Mouse (Mus musculus): ENCODE data around the gene Lrrc31. TPM values are rescaled to one million over a fixed set of nuclear protein-coding genes. Genes with fewer than 3 reads are reported as not detected.

Gene Lrrc31
- polyA plus RNA-seq, 1 experiment: not detected

- Histone ChIP-seq H3K4me3 (ENCODE audit: insufficient read depth, low read length) (no peak overlapping the region), H3K27ac (ENCODE audit: insufficient read depth, low read depth, low read length) (no peak overlapping the region), H3K4me1 (ENCODE audit: control insufficient read depth, insufficient read depth, low read length) (peaks cover 3% of the 10 kb centered on the region; the same call in 1 of the 2 replicates)
- no peak for TF ChIP-seq POLR2A (IDR thresholded peaks at IDR 0.05; ENCODE audit: borderline replicate concordance, low read depth, low read length)
- TF ChIP-seq CTCF (IDR thresholded peaks at IDR 0.05; ENCODE audit: low read depth, low read length): no peak
These were observed 24.6 kb upstream of the Lrrc31 start for GRCm38 (mm10) chr3:30724105-30724824.

GRCm38 (mm10) chr3:30723179-30723578, 23.5 kb upstream of the Lrrc31 start:
- TF ChIP-seq POLR2A (IDR thresholded peaks at IDR 0.05; ENCODE audit: borderline replicate concordance, low read depth, low read length): no peak
- TF ChIP-seq CTCF (IDR thresholded peaks at IDR 0.05; ENCODE audit: low read depth, low read length): no peak
- Histone ChIP-seq H3K27ac (ENCODE audit: insufficient read depth, low read depth, low read length) (no peak overlapping the region), H3K4me3 (ENCODE audit: insufficient read depth, low read length) (no peak overlapping the region), H3K4me1 (ENCODE audit: control insufficient read depth, insufficient read depth, low read length) (peaks cover 3% of the 10 kb centered on the region; the same call in 1 of the 2 replicates)

- TF ChIP-seq CTCF (IDR thresholded peaks at IDR 0.05; ENCODE audit: low read depth, low read length): no peak
- TF ChIP-seq POLR2A (IDR thresholded peaks at IDR 0.05; ENCODE audit: borderline replicate concordance, low read depth, low read length): no peak
- H3K4me1 ChIP-seq (ENCODE audit: control insufficient read depth, insufficient read depth, low read length): peaks cover 3% of the 10 kb centered on the region; the same call in 1 of the 2 replicates
These were observed 22.8 kb upstream of the Lrrc31 start for GRCm38 (mm10) chr3:30722461-30722860.

GRCm38 (mm10) chr3:30722036-30722435, 22.4 kb upstream of the Lrrc31 start:
- Histone ChIP-seq H3K27ac (ENCODE audit: insufficient read depth, low read depth, low read length) (no peak overlapping the region), H3K4me1 (ENCODE audit: control insufficient read depth, insufficient read depth, low read length) (no peaks in the 10 kb centered on the region), H3K4me3 (ENCODE audit: insufficient read depth, low read length) (no peak overlapping the region)
- TF ChIP-seq CTCF (IDR thresholded peaks at IDR 0.05; ENCODE audit: low read depth, low read length) (no peak), POLR2A (IDR thresholded peaks at IDR 0.05; ENCODE audit: borderline replicate concordance, low read depth, low read length) (no peak)

More at GRCm38 (mm10) chr3:30722461-30722860, 22.8 kb upstream of the Lrrc31 start:
- Histone ChIP-seq H3K4me3 (ENCODE audit: insufficient read depth, low read length) (no peak overlapping the region), H3K27ac (ENCODE audit: insufficient read depth, low read depth, low read length) (no peak overlapping the region)

- H3K4me3 ChIP-seq (ENCODE audit: insufficient read depth, low read length): no peak overlapping the region
- H3K27ac ChIP-seq (ENCODE audit: insufficient read depth, low read depth, low read length): no peak overlapping the region
- no peaks in the 10 kb centered on the region for H3K4me1 ChIP-seq (ENCODE audit: control insufficient read depth, insufficient read depth, low read length)
- TF ChIP-seq CTCF (IDR thresholded peaks at IDR 0.05; ENCODE audit: low read depth, low read length): no peak
These were observed 19.0 kb upstream of the Lrrc31 start for GRCm38 (mm10) chr3:30718649-30719048.

GRCm38 (mm10) chr3:30713334-30713733, 13.7 kb upstream of the Lrrc31 start:
- Histone ChIP-seq H3K27ac (ENCODE audit: insufficient read depth, low read depth, low read length) (no peak overlapping the region), H3K4me1 (ENCODE audit: control insufficient read depth, insufficient read depth, low read length) (no peaks in the 10 kb centered on the region), H3K4me3 (ENCODE audit: insufficient read depth, low read length) (no peak overlapping the region)
- no peak for TF ChIP-seq CTCF (IDR thresholded peaks at IDR 0.05; ENCODE audit: low read depth, low read length)
- TF ChIP-seq POLR2A (IDR thresholded peaks at IDR 0.05; ENCODE audit: borderline replicate concordance, low read depth, low read length): no peak

- Histone ChIP-seq H3K27ac (ENCODE audit: insufficient read depth, low read depth, low read length) (no peak overlapping the region), H3K4me1 (ENCODE audit: control insufficient read depth, insufficient read depth, low read length) (no peaks in the 10 kb centered on the region), H3K4me3 (ENCODE audit: insufficient read depth, low read length) (no peak overlapping the region)
- TF ChIP-seq CTCF (IDR thresholded peaks at IDR 0.05; ENCODE audit: low read depth, low read length): no peak
- no peak for TF ChIP-seq POLR2A (IDR thresholded peaks at IDR 0.05; ENCODE audit: borderline replicate concordance, low read depth, low read length)
These were observed 10.5 kb upstream of the Lrrc31 start for GRCm38 (mm10) chr3:30710191-30710590.

- TF ChIP-seq CTCF (IDR thresholded peaks at IDR 0.05; ENCODE audit: low read depth, low read length) (no peak), POLR2A (IDR thresholded peaks at IDR 0.05; ENCODE audit: borderline replicate concordance, low read depth, low read length) (no peak)
- Histone ChIP-seq H3K4me1 (ENCODE audit: control insufficient read depth, insufficient read depth, low read length) (no peaks in the 10 kb centered on the region), H3K4me3 (ENCODE audit: insufficient read depth, low read length) (no peak overlapping the region), H3K27ac (ENCODE audit: insufficient read depth, low read depth, low read length) (no peak overlapping the region)
These were observed 7.1 kb upstream of the Lrrc31 start for GRCm38 (mm10) chr3:30706614-30707276.

- H3K27ac ChIP-seq (ENCODE audit: insufficient read depth, low read depth, low read length): no peak overlapping the region
- no peak overlapping the region for H3K4me3 ChIP-seq (ENCODE audit: insufficient read depth, low read length)
- H3K4me1 ChIP-seq (ENCODE audit: control insufficient read depth, insufficient read depth, low read length): no peaks in the 10 kb centered on the region
- TF ChIP-seq CTCF (IDR thresholded peaks at IDR 0.05; ENCODE audit: low read depth, low read length): no peak
- TF ChIP-seq POLR2A (IDR thresholded peaks at IDR 0.05; ENCODE audit: borderline replicate concordance, low read depth, low read length): no peak
These were observed 6.3 kb upstream of the Lrrc31 start for GRCm38 (mm10) chr3:30705977-30706376.

GRCm38 (mm10) chr3:30697891-30698290, 1.8 kb downstream of the Lrrc31 start:
- no peaks in the 10 kb centered on the region for H3K4me1 ChIP-seq (ENCODE audit: control insufficient read depth, insufficient read depth, low read length)
- no peak overlapping the region for H3K27ac ChIP-seq (ENCODE audit: insufficient read depth, low read depth, low read length)
- no peak for TF ChIP-seq POLR2A (IDR thresholded peaks at IDR 0.05; ENCODE audit: borderline replicate concordance, low read depth, low read length)
- TF ChIP-seq CTCF (IDR thresholded peaks at IDR 0.05; ENCODE audit: low read depth, low read length): no peak
- H3K4me3 ChIP-seq (ENCODE audit: insufficient read depth, low read length): no peak overlapping the region

Measured in bone marrow macrophage, adult 2 months (primary cell).